Mouse (Mus musculus): ENCODE measurements around the gene Pde4d.

DNA sequence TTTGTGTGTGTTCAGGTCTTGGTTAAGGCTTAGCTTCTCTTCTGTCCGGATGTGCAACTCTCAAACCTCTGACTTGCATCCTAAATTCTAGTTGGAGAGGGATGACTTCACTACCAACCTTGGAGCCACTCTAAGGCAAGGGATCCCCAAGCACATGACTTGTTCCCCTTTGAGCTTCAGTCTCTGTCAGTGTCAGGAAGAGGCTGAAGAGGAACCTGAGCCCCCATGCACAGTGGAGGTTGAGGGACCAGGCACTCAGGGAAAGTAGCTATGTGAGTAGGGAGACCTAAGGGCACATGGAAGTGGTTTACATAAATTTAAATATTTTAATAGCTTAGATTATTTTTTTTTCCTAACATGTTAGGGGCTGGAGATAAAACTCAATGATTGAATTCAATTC lies 78.6 kb downstream of the Pde4d start:
- no peak for TF ChIP-seq ZMIZ1 (IDR thresholded peaks at IDR 0.05; ENCODE audit: low read depth, low read length)
- TF ChIP-seq EP300 (IDR thresholded peaks at IDR 0.05; ENCODE audit: low read depth in 1 of 2, low read length in 2 of 2): no peak
- no peak for TF ChIP-seq HCFC1 (IDR thresholded peaks at IDR 0.05; ENCODE audit: low read depth, low read length)
- TF ChIP-seq USF1 (IDR thresholded peaks at IDR 0.05; ENCODE audit: low read depth, low read length): no peak
- TF ChIP-seq CTCF (IDR thresholded peaks at IDR 0.05 in 2 of 3, conservative IDR thresholded peaks at IDR 0.05 in 1 of 3; ENCODE audit: control insufficient read depth in 1 of 3, insufficient read depth in 1 of 3, low read depth in 2 of 3, low read length in 3 of 3, poor library complexity in 1 of 3, severe bottlenecking in 1 of 3): no peak

All from MEL (cell line).